Mouse (Mus musculus): ENCODE results near the gene Atp6ap1.

The Atp6ap1 gene

DNA sequence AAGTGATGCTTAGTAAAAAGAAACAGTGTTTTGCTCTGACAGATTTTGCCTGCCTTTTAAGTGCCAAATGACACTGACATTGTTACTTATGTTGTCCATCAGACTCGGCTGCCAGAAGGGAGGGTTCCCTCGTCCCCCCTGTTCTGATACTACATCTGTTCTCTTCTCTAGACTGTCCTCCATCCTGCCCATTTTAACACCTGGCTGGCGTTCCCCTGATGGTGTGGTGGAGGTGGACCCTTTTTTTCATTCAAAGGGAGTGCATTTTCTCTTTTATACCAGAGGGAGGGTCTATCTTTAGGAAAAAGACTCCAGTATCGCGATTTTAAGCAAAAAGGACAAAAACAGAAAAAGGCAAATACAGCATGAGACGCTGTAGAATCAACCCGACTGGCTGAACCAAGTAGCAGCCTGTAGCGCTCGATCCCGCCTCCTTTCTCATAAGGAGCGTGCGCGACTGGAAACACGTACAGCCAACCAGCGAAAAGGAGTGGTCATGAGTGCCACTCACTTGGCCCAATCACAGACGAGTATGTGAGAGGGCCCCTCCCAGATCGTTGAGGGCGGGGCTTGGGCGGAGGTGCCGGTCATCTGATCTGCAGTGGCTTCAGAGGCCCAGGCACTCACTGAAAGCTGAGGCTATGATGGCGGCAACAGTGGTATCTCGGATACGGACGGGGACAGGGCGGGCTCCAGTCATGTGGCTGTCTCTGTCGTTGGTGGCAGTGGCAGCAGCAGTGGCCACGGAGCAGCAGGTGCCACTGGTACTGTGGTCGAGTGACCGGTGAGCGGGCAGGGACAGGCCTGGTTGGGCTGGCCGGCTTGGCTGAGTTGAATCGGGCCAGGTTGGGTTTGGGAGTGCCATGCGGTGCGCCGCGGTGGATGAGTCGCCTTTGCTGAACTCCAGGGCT, at the start of gene Atp6ap1:
Gene Atp6ap1, plus strand, starts transcription at position 560 of the 911 bp plus-strand sequence.
- peak; percentile 95 for DNase-seq (ENCODE audit: inconsistent ontology term)

DNA sequence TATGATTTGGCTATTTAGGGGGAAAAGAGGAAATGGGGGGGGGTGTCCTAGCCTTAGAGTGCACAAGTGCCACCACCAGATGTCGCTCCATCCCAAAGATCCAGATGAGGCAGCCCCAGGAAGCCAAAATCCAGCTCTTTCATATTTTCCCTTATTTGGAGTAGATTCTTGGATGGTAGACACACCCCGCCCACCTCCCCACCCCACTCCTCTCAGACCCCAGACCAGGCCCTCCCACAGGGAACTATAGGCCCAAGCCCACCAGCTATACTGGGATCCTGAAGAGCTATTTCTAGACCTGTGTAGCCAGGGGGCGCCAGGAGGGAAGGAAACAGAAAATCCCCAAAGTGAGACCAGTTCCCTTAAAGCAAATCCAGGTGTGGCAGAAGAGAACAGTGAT, 48.2 kb upstream of the Atp6ap1 start:
- peak; percentile 77 for DNase-seq (ENCODE audit: inconsistent ontology term)

DNA sequence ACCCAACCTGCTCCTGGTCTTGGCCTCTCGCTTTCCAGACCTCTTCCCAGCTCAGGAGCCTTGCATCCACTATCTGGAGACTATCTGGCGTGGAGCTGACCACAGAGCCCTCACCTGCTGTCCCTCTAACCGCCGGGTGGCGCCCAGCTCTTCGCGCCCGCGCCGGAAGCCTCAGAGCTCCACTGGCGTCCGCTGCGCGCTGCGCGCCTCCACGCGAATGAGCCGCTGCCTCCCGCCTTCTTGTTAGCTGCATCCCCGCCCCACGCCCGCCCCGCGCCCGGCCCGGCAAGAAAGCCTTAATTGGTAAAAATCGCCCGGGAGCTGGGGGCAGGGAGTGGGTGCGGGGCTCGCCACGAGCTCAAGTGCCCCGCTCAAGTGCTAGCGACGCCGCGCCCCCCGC, 47.3 kb upstream of the Atp6ap1 start, which contains the start of gene Flna:
Gene Flna, minus strand, starts transcription at position 206 of the 400 bp plus-strand sequence.
- peak; percentile 83 for DNase-seq (ENCODE audit: inconsistent ontology term)

DNA sequence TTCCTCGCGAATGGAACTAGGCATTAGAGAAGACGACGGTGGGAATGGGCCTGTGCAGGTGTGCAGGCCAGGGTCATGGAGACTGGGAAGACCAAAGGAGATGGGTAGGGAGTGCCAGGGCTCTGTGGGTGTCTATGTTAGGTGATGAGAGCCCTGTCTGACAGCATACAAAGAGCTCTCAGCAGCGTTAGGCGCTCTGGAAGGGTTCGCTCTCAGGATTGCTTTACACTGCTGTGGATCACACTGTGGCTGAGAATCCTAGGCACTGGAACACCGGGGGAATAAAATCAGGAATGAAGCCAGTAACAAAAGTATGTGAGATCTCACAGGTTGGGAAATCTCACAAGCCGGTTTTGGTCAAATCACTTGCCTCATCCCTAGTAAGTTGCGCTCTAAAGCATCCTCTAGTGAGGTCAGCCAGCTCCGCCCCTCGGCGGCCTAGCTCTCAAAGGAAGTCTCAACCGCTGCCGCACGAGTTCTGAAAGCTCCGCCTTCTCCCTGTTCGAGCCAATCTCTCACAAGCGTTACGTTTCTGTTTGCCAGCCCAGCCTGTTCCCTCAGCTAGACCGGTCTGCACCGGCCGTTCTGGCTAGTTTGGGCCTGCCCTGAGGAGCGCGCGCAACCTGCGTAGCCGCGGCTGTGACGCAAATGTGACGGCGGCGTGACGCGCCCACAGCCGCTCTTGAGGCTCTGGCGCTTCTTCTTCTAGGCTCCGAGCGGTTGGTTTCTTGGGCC, 42.6 kb upstream of the Atp6ap1 start, which contains the start of gene Emd:
Gene Emd, plus strand, starts transcription at position 535 of the 735 bp plus-strand sequence.
- DNase-seq (ENCODE audit: inconsistent ontology term): peak; percentile 93

DNA sequence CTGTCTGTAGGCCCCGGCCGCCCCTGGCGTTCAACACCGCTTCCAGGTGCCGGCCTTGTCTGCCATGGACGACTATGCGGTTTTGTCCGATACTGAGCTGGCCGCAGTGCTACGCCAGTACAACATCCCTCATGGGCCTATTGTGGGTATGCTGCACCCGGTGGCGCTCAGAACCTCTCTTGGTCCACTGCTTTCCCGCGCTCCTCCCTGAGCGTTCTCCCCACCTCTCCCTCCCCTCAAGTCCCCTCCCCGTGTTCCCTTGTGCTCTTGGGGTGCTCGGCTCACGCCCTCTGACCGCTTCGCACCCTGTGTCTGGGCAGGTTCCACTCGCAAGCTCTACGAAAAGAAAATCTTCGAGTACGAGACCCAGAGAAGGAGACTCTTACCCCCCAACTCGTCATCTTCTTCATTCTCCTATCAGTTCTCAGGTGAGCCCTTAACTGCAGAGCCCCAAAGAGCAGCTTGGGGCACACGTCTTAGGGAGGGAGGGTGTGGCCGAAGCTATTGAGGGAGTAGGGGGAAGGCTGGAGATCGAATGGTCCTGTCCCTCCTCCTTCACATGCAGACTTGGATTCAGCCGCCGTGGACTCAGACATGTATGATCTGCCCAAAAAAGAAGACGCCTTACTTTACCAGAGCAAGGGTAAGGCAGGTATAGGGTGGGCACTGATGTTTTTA, 41.9 kb upstream of the Atp6ap1 start:
- no peak for DNase-seq (ENCODE audit: inconsistent ontology term)

DNA sequence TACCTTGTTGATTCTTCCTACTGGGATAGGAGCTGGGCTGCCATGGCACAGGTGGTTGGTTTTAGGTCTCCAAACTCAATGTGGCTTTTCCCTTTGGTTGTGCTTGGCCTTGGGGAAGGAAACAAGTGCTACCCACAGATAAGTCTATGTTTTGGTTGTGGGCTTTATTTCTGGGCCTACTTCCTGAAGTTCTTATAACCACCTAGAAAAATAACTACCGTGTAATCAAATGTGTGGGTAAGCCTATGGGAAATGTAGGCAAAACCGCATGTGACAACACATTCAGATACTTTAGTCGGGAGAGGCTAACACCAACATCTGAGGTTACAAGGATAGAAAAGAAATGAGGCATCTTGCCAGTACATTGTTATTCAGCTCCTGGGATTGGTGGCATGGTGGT, 39.2 kb upstream of the Atp6ap1 start:
- no peak for DNase-seq (ENCODE audit: inconsistent ontology term)

DNA sequence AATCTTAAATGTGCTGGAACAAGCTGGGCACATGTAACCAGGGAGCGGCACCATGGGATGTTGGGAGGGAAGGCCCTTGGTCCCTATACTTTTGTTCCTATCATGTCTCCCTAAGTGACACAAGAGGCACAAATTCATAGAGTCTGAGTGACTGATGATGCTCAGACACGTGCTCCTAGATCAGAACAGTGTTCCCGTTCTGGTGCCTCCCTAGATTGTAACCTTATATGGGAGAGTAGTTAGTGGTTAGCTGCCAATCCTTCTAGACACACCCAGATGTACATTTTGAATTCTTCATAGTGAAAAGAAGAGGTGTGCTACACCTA, 27.2 kb upstream of the Atp6ap1 start:
- DNase-seq (ENCODE audit: inconsistent ontology term): no peak

DNA sequence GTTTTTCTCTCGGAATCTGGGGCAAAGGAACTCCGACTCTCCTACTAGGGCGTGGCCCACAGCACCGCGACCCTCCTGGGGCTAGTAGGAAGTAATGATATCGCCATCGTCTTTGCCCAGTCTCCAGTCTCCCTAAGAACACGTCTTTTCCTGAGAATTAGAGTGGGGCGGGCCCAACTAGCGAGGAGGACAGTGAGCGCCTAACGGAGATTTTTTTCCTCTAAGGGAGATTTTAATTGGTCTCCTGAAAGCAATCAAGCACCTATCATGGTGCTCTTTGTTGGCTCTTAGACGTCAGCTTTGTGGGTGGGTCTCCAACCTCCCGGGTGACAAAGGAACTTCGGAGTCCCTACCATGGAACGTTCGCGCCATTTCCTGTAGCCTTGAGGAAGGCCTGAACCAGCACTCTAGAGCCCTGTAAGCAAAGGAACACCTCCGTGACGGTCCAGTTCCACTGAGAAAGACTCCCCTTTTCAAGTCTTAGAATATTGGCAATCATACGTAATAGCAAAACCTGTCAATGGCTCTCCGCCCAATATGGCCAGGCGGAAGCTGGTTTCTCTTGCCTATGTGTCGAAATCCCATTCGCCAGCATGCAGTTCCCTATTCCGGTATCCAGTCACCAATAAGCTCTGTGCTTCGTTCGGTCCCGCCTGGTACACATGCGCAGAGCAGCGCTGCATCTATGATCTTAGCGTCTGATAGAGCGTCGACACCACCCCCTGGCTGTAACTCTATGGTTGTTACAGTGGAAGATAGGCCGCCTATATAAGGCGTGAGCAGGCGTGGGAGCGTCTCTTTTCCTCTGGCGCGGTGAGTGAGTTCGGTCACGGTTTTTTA, 26.6 kb upstream of the Atp6ap1 start, which contains the start of gene Rpl10:
Gene Rpl10, plus strand, starts transcription at position 751 of the 840 bp plus-strand sequence.
- DNase-seq (ENCODE audit: inconsistent ontology term): peak; percentile 96

DNA sequence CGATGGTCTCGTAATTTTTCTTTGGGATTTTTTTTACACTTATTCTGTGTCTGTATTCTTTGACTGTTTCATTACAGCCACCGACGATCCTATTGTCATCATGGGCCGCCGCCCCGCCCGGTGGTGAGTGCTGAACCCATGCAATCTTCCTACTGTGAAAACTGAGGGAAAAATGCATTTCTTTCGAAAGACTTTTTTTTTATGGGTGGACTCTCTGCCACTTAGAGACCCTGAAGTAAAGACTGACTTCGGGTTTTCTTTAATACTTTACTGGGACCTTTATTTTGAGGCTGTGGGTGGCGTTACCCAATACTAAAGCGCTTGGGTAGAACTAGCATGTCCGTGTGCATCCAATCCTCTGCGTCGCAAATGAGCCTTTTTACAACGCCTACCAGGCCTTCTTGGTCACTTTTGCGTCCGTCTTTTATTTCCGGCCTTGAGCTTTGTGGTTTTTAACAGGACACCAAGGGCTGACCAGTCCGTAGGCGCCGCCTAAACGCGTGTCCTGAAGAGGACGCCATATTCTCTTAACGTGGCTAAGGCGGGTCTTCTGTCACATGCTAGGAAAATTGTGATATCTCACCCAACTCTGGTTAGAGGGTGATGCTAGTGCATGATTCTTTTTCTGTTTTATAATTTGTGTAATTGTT, 25.9 kb upstream of the Atp6ap1 start:
- peak; percentile 16 for DNase-seq (ENCODE audit: inconsistent ontology term)

DNA sequence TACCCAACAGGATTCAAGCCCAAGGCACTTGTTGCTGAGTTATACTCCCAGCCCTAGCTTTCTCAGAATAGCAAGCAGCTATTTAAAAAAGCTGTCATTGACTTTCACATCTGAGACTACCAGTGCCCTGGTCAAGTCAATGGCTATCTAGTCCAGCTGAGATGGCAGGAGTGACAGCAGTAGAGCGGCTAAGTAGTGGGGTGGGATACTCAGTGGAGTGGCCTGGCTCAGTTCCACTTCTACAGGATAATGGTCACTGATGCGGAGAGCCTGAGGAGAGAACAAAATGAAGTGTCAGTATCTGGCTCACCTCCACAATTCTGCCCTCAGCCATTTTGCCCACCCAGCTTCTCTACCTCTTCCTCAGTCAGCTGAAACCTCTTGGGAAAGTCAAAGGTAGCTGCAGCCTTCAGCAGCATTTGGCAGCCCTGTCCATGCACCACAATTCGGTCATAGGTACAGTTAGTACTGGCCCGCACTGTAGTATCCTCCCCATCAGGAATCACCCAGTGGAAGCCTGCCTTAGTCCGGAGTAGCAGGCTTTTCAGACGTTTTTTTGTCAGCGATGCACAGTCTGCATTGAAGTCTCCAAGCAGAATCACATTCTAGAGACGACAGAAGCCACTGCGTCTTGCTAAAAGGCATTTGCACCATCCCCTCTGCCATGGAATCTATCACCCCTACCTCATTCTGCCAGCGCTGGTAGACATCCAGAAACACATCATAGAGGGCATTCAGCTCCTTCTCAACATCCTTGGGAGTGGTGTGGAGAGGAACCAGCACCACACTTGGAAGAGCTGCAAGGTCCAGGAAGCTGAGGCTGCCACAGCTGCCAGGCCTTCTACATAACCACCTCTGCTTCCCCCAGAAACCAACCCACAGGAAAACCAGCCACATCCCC, 23.2 kb upstream of the Atp6ap1 start:
- no peak for DNase-seq (ENCODE audit: inconsistent ontology term)

DNA sequence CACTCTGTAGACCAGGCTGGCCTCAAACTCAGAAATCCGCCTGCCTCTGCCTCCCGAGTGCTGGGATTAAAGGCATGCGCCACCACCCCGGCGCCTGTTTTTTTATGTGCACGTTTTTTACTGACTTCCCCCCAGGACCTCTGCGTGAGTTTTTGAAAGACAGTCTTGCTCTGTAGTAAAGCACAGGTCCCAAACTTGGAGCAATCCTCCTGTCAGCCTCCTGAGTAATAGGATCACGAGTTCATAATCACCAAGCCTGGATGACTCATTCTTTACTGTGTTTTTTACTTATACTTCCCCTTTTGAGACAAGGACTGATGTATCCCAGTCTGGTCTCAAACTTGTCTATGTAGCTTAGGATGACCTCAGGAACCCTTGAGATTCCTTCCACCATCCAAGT, 19.0 kb upstream of the Atp6ap1 start:
- no peak for DNase-seq (ENCODE audit: inconsistent ontology term)

DNA sequence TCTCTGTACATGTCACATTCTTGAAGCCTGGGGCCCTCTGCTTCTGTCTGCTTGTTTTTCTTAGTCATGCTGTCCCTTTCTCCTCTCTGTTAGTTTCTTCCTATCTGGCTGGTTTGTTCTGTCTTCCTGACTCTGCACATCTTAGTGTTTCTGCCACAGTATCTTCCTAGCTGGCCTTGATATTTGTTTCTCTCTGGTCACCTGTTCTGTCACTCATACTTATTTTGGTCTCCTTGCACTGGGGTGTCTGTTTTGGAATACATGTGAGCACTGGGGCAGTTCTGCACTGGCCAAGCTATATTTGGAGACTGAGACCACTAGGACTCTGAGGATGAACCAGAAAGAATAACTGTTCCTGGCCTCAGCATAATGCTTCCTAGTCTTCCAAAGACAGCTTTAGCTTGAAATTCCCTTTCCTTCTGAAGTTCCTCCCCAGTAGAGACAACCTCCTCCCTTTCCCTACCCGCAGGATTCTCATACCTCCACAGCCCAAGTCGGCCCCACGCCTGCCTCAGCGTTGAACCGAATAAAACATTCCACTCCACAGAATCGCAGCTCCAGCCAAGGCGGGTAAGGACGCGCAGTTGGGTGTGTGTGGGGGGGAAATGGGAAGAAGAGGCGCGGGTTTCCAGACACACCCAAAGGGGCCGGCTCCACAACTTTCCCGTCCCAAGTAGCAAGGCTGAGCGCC, 15.7 kb upstream of the Atp6ap1 start:
- no peak for DNase-seq (ENCODE audit: inconsistent ontology term)

DNA sequence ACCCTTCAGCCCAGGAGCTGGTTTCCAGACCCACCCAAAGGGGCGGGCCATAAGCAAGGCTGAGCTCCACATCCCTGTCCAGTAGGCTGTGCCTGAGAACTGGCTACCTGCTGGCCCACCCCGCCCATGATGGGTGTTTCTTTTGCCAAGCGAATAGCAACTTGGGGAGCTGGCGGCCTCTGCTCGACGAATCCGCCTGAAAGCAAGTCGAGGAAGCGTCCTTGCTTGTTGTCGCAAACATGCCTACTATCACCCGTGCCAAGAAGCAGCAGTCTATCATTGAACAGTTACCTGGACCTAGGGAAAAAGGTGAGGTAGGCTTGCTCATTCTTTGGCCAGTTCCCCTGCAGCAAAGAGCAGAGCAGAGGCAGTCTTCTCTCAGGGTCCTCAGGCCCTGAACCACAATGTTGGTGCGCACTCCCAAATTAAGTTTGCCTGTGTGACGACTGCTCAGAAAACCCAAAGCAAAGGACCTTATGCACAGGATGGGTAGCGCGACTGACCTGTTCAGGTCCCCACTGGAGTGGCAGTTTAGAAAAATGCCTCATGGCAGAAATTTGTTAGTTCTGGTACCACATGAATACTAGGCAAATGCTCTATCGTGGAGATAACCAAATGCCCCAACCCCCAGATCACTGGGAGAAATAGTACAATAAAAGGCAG, 15.0 kb upstream of the Atp6ap1 start, which contains the start of the genes Taz and Dnase1l1:
Gene Taz, plus strand, starts transcription at position 181 of the 663 bp plus-strand sequence.
Gene Dnase1l1, minus strand, starts transcription at position 606 of the 663 bp plus-strand sequence.
- DNase-seq (ENCODE audit: inconsistent ontology term): peak; percentile 89

DNA sequence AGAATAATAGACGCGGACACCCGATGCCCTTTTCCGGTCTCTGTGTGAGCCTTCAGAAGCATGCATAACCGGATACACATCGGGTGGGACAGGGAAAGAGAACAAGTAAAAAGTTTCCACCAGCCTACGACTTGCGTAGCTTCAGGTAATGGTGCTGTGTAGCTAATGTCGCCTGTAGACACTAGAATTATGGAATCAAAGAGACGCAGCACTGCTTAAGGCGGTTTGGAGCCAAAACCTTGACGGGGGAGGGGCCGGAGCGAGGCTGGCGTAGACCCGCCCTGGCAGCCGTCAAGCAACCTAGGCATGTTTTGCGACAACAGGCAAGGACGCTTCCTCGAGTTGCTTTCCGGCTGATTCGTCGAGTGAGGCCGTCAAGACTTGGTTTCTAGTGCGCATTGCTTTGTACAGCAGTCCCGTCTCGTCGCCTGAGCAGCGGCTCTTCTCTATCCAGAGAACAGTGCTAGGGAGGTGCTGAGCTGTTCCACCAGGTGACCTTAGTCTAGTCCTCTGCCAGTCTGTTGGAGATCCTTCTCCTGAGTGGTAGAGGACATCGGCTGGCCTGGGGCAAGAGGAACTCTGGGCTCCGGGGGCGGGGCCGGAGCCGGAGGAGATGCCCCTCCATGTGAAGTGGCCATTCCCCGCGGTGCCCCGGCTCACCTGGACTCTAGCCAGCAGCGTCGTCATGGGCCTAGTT, 14.4 kb upstream of the Atp6ap1 start:
- DNase-seq (ENCODE audit: inconsistent ontology term): peak; percentile 87

DNA sequence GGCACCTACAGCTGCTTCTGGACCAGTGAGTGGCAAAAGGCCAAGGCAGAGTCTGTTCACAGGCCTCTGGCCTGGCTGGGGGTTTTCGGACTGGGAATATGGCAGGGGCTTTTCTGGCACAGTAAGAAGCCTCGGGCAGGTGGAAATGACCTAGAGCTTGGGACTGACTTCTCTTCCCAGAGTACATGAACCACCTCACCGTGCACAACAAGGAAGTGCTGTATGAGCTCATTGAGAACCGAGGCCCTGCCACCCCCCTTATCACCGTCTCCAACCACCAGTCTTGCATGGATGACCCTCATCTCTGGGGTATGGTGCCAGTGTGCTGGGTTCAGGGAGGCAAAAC, 13.8 kb upstream of the Atp6ap1 start:
- no peak for DNase-seq (ENCODE audit: inconsistent ontology term)

DNA sequence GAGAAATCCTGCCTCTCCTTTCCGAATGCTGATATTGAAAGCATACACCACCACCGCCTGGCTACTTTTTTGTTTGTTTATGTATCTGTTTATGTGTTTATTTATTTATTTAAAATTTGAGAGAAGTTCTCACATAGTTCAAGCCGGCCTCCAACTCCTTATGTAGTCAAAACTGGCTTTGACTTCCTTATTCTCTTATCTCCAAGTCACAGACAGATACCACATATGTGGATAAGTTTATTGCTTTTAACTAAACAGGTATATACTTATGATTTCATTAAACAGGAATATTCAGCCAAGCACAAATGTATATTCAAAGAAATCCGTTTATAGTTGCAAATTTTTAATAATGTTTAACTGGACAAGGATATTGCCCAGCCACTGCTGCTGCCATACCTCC, 3.5 kb upstream of the Atp6ap1 start:
- DNase-seq (ENCODE audit: inconsistent ontology term): no peak

DNA sequence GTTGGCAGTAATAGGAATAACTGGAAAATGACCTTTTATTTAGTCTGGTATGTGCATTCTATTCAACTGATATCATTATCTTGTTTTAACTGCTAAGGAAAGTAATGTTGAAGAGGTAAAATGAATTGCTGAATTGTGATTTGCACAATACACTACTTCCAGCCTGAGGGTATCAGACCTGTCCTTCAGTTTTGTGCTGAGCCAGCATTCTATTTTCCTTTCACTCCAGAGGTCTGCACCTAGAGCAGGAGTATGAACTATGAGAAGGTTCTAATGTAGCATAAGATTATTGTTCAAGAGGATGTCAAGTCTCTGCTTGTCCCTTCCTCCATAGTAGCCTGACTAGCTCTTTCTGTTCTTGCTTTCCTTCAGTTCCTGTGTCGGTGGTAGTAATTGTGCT, 1.5 kb downstream of the Atp6ap1 start:
- no peak for DNase-seq (ENCODE audit: inconsistent ontology term)

DNA sequence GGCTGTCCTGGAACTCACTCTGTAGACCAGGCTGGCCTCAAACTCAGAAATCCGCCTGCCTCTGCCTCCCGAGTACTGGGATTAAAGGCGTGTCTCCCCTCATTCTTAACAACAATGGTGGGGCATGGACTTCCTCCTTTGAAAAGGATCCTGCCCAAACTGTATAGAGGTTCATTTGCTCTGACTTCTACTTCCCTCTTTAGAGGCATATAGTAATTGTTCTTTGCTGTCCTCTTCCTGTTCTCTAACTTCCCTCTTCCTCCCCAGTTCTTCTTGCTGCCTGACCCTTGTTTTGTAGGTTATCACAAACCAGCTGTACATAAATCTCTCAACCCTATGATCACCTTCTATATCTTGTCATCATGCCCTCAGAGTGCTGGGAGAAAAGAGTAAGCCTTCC, 2.8 kb downstream of the Atp6ap1 start:
- no peak for DNase-seq (ENCODE audit: inconsistent ontology term)
